Mouse (Mus musculus) heart, embryonic 13.5 days (tissue): ENCODE data around the gene Armc8. TPM values are rescaled to one million over a fixed set of nuclear protein-coding genes. Genes with fewer than 3 reads are reported as not detected.

Experiments used
- ATAC-seq: fragments of 200-750 bp; cut with Nextera tagmentation; 2 replicates; pipeline ENCODE4 v1.8.0; 2017; ENCODE audit warnings: moderate TSS enrichment; ENCODE audit not compliant: insufficient number of reproducible peaks, low FRiP score, low TSS enrichment; ENCODE audit errors: extremely low read depth
- H3K27ac ChIP-seq: fragments of 300-500 bp; sonication (generic); replicated peaks from 2 replicates; pipeline ENCODE4 v1.5.1; 2015; ENCODE audit warnings: moderate library complexity, mild to moderate bottlenecking, inconsistent platforms
- H3K27me3 ChIP-seq: fragments of 300-500 bp; sonication (generic); replicated peaks from 2 replicates; pipeline ENCODE4 v1.6.1; 2015; ENCODE audit warnings: mild to moderate bottlenecking, inconsistent platforms
- H3K36me3 ChIP-seq: fragments of 300-500 bp; sonication (generic); 2 replicates; pipeline ENCODE4 v1.6.1; 2015; ENCODE audit warnings: mild to moderate bottlenecking, inconsistent platforms
- H3K4me1 ChIP-seq: fragments of 300-500 bp; sonication (generic); 2 replicates; pipeline ENCODE4 v1.6.1; 2015; ENCODE audit warnings: inconsistent platforms
- H3K4me2 ChIP-seq: fragments of 300-500 bp; sonication (generic); 2 replicates; pipeline ENCODE4 v1.6.1; 2015; ENCODE audit warnings: inconsistent platforms, mild to moderate bottlenecking, moderate library complexity
- H3K4me3 ChIP-seq: fragments of 300-500 bp; sonication (generic); 2 replicates; pipeline ENCODE4 v1.5.1; 2015; ENCODE audit warnings: moderate library complexity, mild to moderate bottlenecking, inconsistent platforms
- H3K9ac ChIP-seq: fragments of 300-500 bp; sonication (generic); 2 replicates; pipeline ENCODE4 v1.6.1; 2015; ENCODE audit warnings: inconsistent platforms, mild to moderate bottlenecking, moderate library complexity
- H3K9me3 ChIP-seq: fragments of 300-500 bp; sonication (generic); 2 replicates; pipeline ENCODE4 v1.6.1; 2016; ENCODE audit warnings: inconsistent platforms
- WGBS: fragments of 180-500 bp; shearing (Covaris S2); methylation state at CpG from one replicate; pipeline ENCODE4 v1.1.7; 2015; ENCODE audit warnings: mixed read lengths; 5-methylcytosine and 5-hydroxymethylcytosine counted together
- polyA plus RNA-seq: library from polyadenylated mRNA; unstranded; fragments of >200 nt; fragmentation: Nextera tagmentation; extraction: Ambion mirVana; gene quantifications from 2 replicates; pipeline ENCODE4 v1.2.1, GENCODE M21; 2015

Armc8 gene
- polyA plus RNA-seq, 1 experiment from 2014 or later = 18.0 TPM

DNA sequence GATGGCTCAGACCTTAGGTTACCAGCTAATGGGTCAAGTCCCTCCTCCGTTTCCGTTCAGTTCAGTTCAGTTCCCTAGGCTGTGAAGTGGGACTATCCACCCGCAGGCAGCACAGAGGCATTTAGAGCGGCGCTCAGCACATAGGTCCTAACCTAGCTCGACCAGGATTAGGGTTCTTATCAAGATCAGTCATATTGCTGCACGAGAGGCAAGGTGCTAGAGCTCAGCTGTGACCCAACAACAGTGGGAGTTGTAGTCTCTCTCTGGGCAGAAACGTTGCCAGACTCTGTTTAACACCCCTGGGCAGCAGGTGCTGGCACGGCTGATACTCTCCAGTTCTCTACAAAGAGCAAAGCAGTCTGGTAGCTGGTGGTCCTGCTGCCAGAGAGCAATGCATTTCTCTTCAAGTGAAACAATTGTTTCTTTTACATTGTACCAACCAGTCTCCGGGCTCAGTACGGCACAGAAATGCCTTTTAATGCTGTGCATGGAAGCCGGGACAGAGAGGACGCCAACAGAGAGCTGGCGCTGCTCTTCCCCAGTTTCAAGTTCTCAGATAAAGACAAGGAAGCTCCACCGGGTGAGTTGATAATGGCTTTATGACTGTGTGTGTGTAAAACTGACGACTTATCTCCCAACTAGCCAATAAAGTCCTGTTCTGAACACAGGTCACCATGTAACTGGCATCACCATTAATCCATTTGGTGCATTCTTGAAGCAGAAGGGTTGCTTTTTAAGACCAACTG lies 98.2 kb downstream of the Armc8 start:
- Histone ChIP-seq H3K27me3 (no peaks in the 10 kb centered on the region), H3K36me3 (peaks cover 14% of the 10 kb centered on the region), H3K4me1 (no peaks in the 10 kb centered on the region), H3K27ac (no peak overlapping the region), H3K4me2 (peak overlapping the region; percentile 20; the same call in 1 of the 2 replicates), H3K4me3 (no peak overlapping the region), H3K9me3 (no peaks in the 10 kb centered on the region), H3K9ac (no peak overlapping the region)
- ATAC-seq = no peak
- 47% methylated on average over 16 of the region's 16 CpGs for WGBS

GRCm38 (mm10) chr9:99469681-99470273 lies 98.9 kb downstream of the Armc8 start:
- no peaks in the 10 kb centered on the region for H3K4me1 ChIP-seq
- peaks cover 7% of the 10 kb centered on the region; the same call in 1 of the 2 replicates for H3K36me3 ChIP-seq
- no peak overlapping the region for H3K9ac ChIP-seq
- no peaks in the 10 kb centered on the region for H3K27me3 ChIP-seq
- H3K27ac ChIP-seq = no peak overlapping the region
- WGBS = 59% methylated on average over 8 of the region's 8 CpGs
- ATAC-seq = no peak
- no peak overlapping the region for H3K4me2 ChIP-seq
- H3K4me3 ChIP-seq = no peak overlapping the region
- no peaks in the 10 kb centered on the region for H3K9me3 ChIP-seq

DNA sequence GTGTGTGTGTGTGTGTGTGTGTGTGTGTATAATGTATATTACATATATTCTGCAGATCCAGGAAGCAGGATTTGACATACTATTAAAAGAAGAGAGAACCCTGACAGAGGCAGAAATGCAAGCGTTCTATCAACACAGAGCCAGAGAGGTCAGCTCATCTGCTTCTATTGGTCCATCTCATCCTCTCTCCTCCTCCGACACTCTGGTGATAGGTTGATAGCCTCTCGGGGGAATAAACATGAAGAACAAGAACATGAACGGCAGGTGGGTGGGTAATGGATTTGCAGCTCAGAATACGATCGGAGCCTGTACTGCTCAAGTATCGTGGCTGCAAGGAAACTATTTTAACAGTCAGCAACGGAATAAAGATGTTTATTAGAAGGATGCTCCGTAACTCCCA lies 100.1 kb downstream of the Armc8 start:
- WGBS = 75% methylated on average over 9 of the region's 9 CpGs
- H3K9me3 ChIP-seq = no peaks in the 10 kb centered on the region
- H3K4me2 ChIP-seq = no peak overlapping the region
- H3K36me3 ChIP-seq = no peaks in the 10 kb centered on the region
- ATAC-seq = no peak
- no peaks in the 10 kb centered on the region for H3K27me3 ChIP-seq
- H3K4me1 ChIP-seq = no peaks in the 10 kb centered on the region
- no peak overlapping the region for H3K27ac ChIP-seq
- no peak overlapping the region for H3K9ac ChIP-seq
- H3K4me3 ChIP-seq = no peak overlapping the region

DNA sequence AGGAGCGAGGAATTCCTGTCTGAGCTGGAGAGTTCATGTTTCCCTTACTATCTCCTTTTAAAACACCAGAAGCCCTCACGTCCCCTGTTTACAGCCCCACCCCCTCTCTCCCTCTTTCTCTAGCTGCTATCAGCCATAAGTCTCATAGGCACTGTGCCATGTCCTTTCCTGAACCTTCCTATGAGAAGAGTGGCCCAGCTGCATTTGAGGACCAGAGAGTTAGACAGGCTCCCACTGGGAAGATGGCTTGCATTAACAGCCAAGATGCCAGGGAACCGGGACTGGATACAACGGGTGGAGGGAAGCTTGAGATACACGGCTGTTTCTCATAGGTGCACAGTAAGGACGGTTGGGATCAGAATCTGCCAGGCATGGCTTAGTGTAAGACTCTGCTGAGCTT lies 103.8 kb downstream of the Armc8 start:
- Histone ChIP-seq H3K9me3 (no peaks in the 10 kb centered on the region), H3K4me1 (no peaks in the 10 kb centered on the region), H3K4me2 (no peak overlapping the region), H3K27me3 (0 out of 2 replicates have a peak, but pooled peaks cover 4% of the 10 kb centered on the region), H3K27ac (no peak overlapping the region), H3K4me3 (no peak overlapping the region), H3K9ac (no peak overlapping the region), H3K36me3 (no peaks in the 10 kb centered on the region)
- no peak for ATAC-seq
- 64% methylated on average over 6 of the region's 6 CpGs for WGBS

DNA sequence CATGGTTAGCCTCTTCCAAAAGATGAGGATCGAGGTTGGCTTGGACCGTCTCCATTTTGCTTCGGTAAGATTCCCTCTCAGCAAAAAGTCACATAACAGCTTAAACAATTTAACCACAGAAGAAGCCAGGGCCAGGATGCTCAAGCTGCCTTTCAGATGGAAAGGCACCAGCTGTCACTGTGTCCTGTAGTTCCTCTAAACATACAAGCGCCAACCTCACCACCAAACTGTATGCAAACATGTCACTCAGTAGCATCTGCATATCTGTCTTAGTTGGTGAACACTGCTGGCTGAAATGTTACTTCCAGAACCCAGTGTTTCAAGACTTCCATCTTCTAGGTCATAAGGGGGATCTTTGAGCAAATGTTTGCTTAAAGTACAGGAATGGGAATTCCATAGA lies 109.0 kb downstream of the Armc8 start:
- no peak for ATAC-seq
- 88% methylated on average over 4 of the region's 4 CpGs for WGBS
- H3K4me3 ChIP-seq = no peak overlapping the region
- H3K9me3 ChIP-seq = no peaks in the 10 kb centered on the region
- no peaks in the 10 kb centered on the region for H3K4me1 ChIP-seq
- no peak overlapping the region for H3K27ac ChIP-seq
- H3K27me3 ChIP-seq = peaks cover 22% of the 10 kb centered on the region
- H3K4me2 ChIP-seq = no peak overlapping the region
- no peaks in the 10 kb centered on the region for H3K36me3 ChIP-seq
- no peak overlapping the region for H3K9ac ChIP-seq

DNA sequence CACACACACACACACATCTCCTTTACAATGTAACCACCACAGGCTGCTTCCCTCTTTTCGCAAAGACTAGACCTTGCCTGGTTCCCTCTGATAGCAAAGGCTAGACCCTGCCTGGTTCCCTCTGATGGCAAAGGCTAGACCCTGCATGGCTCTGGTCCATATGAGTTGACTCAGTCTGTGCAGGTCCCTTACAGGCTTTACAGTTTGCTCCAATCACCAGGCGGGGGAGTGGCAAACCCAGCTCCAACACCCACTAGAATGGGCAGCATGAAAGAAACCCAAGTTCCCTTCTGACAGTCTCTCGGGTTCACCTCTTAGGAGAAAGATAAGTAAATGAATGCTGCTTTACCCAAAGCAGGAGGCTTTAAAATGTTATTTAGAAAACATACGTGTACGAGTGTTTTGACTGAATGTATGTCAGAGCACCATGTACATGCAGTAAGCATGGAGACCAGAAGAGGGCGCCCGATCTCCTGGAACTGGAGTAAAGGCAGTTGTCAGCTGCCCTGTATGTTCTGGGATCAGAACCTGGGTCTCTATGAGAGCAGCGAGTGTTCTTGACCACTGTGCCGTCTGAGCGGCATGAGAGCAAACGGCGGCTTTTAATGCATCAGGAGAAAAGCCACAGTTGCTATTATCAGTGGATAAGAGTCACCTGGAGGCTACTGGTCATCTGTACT lies 110.0 kb downstream of the Armc8 start:
- Histone ChIP-seq H3K27ac (no peak overlapping the region), H3K9me3 (no peaks in the 10 kb centered on the region), H3K27me3 (peaks cover 22% of the 10 kb centered on the region), H3K9ac (no peak overlapping the region), H3K4me2 (no peak overlapping the region), H3K4me3 (no peak overlapping the region), H3K36me3 (no peaks in the 10 kb centered on the region), H3K4me1 (no peaks in the 10 kb centered on the region)
- no peak for ATAC-seq
- 39% methylated on average over 12 of the region's 12 CpGs for WGBS

DNA sequence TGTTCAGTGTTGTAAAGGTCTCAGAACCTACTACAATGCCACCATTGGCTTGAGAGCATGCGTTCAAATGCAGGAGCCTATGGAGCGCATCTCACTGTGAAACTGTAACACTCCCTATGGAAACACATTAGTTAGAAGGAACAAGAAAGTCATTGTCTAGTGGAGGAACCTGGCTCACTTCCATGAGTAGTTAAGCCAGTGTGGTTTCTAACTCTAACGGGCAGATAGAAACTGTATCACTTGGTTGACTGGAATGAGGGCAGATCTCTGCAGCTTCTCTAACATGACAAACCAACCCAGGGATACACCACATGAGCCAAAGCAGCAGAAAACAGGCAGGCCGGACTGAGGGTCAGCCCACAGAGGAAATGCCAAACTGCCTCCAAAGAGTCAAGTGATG lies 114.5 kb downstream of the Armc8 start:
- Histone ChIP-seq H3K4me2 (no peak overlapping the region), H3K9me3 (no peaks in the 10 kb centered on the region), H3K4me1 (no peaks in the 10 kb centered on the region), H3K27me3 (peaks cover 41% of the 10 kb centered on the region), H3K4me3 (no peak overlapping the region), H3K9ac (no peak overlapping the region), H3K27ac (no peak overlapping the region), H3K36me3 (no peaks in the 10 kb centered on the region)
- ATAC-seq = no peak
- 74% methylated on average over 4 of the region's 4 CpGs for WGBS

DNA sequence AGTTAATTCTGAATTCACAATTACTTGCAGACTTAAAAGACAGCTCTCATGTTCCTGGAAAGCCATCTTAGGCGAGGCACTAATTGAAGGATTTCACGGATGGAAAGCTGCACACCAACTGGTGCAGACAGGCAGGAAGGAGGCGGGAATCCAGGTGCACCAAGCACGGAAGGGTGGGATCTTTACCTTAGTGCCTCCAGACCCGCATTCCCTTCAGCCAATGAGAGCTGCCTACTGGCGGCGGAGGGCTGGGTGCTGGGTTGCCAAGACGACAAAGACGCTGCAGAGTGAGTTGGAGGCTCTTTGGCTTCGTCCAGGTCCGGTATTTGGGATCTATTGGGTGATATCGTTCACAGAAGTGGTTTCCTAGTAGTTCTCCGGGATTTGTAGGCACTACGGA lies 117.5 kb downstream of the Armc8 start, which contains the start of gene Nme9:
Gene Nme9, plus strand, starts transcription at position 315 of the 400 bp plus-strand sequence.
- ATAC-seq = no peak
- H3K4me3 ChIP-seq = no peak within 1 kb of the TSS
- WGBS = 9% methylated on average over 14 of the region's 14 CpGs

DNA sequence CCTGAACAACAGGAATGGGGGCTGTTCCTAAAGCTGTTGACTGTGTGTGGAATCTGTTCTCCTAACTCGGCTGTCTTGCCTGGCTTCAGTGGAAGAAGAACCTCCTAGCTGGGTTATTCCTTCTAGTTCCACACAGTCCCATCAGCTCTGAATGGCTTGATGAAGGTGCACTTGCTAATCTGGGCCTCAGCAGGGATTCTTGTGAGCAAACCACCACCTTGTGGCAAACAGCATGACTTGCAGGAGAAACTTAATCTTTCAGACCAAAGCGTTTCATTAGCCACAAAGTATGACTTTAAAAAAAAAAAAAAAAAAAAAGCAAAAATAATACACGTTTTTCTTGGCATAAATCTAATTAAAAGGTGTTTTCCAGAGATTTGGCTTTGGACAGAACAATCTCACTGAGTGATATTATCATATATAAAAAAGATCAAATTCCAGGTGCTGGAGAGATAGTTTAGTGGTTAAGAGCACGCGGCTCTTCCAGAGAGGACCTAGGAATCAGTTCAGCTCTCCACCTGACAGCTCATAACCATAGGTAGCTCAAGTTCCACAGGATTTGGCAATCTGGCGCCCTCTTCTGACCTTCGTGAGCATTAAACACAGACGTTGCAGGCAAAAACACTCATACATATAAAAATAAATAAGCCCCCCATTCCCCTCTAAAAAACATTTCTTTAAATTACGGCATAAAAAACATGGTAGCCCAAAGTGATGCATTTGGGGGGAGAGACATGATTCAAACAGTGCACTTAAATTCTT lies 118.6 kb downstream of the Armc8 start:
- 31% methylated on average over 9 of the region's 9 CpGs for WGBS
- H3K9ac ChIP-seq = no peak overlapping the region
- no peaks in the 10 kb centered on the region for H3K36me3 ChIP-seq
- H3K27ac ChIP-seq = no peak overlapping the region
- H3K27me3 ChIP-seq = peaks cover 32% of the 10 kb centered on the region
- ATAC-seq = no peak
- H3K9me3 ChIP-seq = no peaks in the 10 kb centered on the region
- H3K4me3 ChIP-seq = no peak overlapping the region
- H3K4me2 ChIP-seq = no peak overlapping the region
- no peaks in the 10 kb centered on the region for H3K4me1 ChIP-seq

More for the DNA sequence above, 117.5 kb downstream of the Armc8 start, which contains the start of gene Nme9:
- H3K36me3 ChIP-seq = no peaks in the 10 kb centered on the region
- no peak within 1 kb of the TSS for H3K27ac ChIP-seq
- H3K9ac ChIP-seq = no peak within 1 kb of the TSS
- H3K27me3 ChIP-seq = peaks cover 32% of the 10 kb centered on the region
- no peaks in the 10 kb centered on the region for H3K4me1 ChIP-seq
- H3K4me2 ChIP-seq = peak within 1 kb of the TSS; percentile 37; the same call in 1 of the 2 replicates
- no peaks in the 10 kb centered on the region for H3K9me3 ChIP-seq

DNA sequence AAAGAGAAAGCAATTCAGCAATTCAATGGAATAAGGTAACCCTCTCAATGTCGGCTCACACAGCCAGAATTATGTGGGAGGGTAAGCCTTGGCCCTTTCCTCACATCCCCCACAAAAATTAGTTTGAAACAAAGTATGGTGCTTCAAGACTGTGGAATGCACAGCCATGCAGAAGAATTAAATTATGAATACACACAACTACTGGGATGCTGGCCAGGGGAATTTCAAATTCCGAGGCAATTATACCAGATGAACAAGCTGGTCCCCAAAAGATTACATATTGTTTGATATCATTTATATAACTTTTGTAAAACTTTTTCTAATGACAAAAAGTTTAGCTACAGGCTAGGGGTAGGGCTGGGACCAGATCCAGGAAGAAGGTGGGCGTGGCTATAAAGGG lies 121.4 kb downstream of the Armc8 start:
- no peak for ATAC-seq
- no peak overlapping the region for H3K4me3 ChIP-seq
- no peak overlapping the region for H3K27ac ChIP-seq

DNA sequence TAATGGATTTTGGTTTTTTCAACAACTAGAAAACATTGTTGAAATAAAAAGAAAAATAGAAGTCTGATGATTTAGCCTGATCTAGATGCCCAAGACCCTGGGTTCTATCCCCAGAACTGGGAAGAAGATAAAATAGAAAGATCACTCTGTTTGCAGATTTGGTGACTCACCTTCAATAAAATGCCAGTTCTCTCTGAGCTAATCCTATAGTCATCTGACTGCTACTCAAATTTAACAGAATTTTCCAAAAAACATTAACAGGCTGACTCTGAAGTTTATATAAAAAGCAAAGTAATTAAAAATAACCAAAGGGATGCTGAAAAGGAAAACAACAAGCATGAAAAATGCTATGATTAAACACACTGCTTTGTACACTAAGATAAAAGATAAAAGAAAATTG lies 122.4 kb downstream of the Armc8 start:
- Histone ChIP-seq H3K27me3 (peaks cover 13% of the 10 kb centered on the region), H3K9ac (no peak overlapping the region), H3K27ac (no peak overlapping the region), H3K4me2 (no peak overlapping the region), H3K9me3 (no peaks in the 10 kb centered on the region), H3K36me3 (no peaks in the 10 kb centered on the region), H3K4me3 (no peak overlapping the region), H3K4me1 (no peaks in the 10 kb centered on the region)
- ATAC-seq = no peak

More for the DNA sequence above, 121.4 kb downstream of the Armc8 start:
- WGBS = 64% methylated on average over 3 of the region's 3 CpGs
- Histone ChIP-seq H3K9ac (no peak overlapping the region), H3K36me3 (no peaks in the 10 kb centered on the region), H3K4me2 (no peak overlapping the region), H3K9me3 (no peaks in the 10 kb centered on the region), H3K27me3 (peaks cover 22% of the 10 kb centered on the region), H3K4me1 (no peaks in the 10 kb centered on the region)
